Mouse (Mus musculus) lung, postnatal 0 days (tissue): ENCODE results near the gene Fgf14. TPM values are rescaled to one million over a fixed set of nuclear protein-coding genes. Genes with fewer than 3 reads are reported as not detected.

Experiments used
- ATAC-seq: fragments of 200-750 bp; cut with Nextera tagmentation; 2 replicates; pipeline ENCODE4 v1.8.0; 2017; ENCODE audit warnings: moderate library complexity
- DNase-seq: peaks from one replicate; pipeline ENCODE4 v3.0.0-alpha.2; 2016; ENCODE audit warnings: low spot score
- H3K27ac ChIP-seq: fragments of 300-500 bp; sonication (generic); 2 replicates; pipeline ENCODE4 v1.5.1; 2014; ENCODE audit warnings: antibody characterized with exemption, mild to moderate bottlenecking, low read length, mixed read lengths
- H3K27me3 ChIP-seq: fragments of 300-500 bp; sonication (generic); replicated peaks from 2 replicates; pipeline ENCODE4 v1.6.1; 2014; ENCODE audit warnings: low read length, mixed read lengths; ENCODE audit not compliant: insufficient read depth
- H3K36me3 ChIP-seq: fragments of 300-500 bp; sonication (generic); 2 replicates; pipeline ENCODE4 v1.6.1; 2014; ENCODE audit warnings: low read length, mixed read lengths; ENCODE audit not compliant: insufficient read depth
- H3K4me1 ChIP-seq: fragments of 300-500 bp; sonication (generic); 2 replicates; pipeline ENCODE4 v1.6.1; 2014; ENCODE audit warnings: antibody characterized with exemption, low read depth, low read length, mixed read lengths; ENCODE audit not compliant: insufficient read depth
- H3K4me2 ChIP-seq: fragments of 300-500 bp; sonication (generic); replicated peaks from 2 replicates; pipeline ENCODE4 v1.6.1; 2014; ENCODE audit warnings: low read depth, mild to moderate bottlenecking, low read length, moderate library complexity, mixed read lengths
- H3K4me3 ChIP-seq: fragments of 300-500 bp; sonication (generic); 2 replicates; pipeline ENCODE4 v1.5.1; 2014; ENCODE audit warnings: low read depth, low read length
- H3K9ac ChIP-seq: fragments of 300-500 bp; sonication (generic); replicated peaks from 2 replicates; pipeline ENCODE4 v1.6.1; 2014; ENCODE audit warnings: low read depth, mild to moderate bottlenecking
- H3K9me3 ChIP-seq: fragments of 300-500 bp; sonication (generic); 2 replicates; pipeline ENCODE4 v1.6.1; 2016; ENCODE audit warnings: low read length, mixed read lengths
- CTCF ChIP-seq: IDR thresholded peaks from 2 replicates; pipeline ENCODE4 v1.5.1; 2016; ENCODE audit warnings: antibody characterized with exemption, mild to moderate bottlenecking
- EP300 ChIP-seq: IDR thresholded peaks from 2 replicates; pipeline ENCODE4 v1.6.1; 2016; ENCODE audit warnings: antibody characterized with exemption, mild to moderate bottlenecking, control low read depth
- WGBS: fragments of 180-500 bp; shearing (Covaris S2); extraction: QIAGEN DNeasy Blood & Tissue Kit; methylation state at CpG from one replicate; pipeline ENCODE4 v1.1.7; 2014; 5-methylcytosine and 5-hydroxymethylcytosine counted together
- polyA plus RNA-seq: library from polyadenylated mRNA; unstranded; fragments of >200 nt; fragmentation: Nextera tagmentation; extraction: Ambion mirVana; gene quantifications from 2 replicates; pipeline ENCODE4 v1.2.1, GENCODE M21; 2015

Gene Fgf14
- polyA plus RNA-seq, 1 experiment from 2014 or later, result 0.06 TPM

- DNase-seq (no peak), ATAC-seq (no peak)
- Histone ChIP-seq H3K9ac (no peak overlapping the region), H3K27ac (no peak overlapping the region), H3K36me3 (no peaks in the 10 kb centered on the region), H3K4me3 (no peak overlapping the region), H3K4me1 (no peaks in the 10 kb centered on the region), H3K27me3 (no peaks in the 10 kb centered on the region), H3K9me3 (no peaks in the 10 kb centered on the region), H3K4me2 (no peak overlapping the region)
- no peak for TF ChIP-seq EP300
- TF ChIP-seq CTCF, result no peak
- WGBS, result 67% methylated on average over 2 of the region's 2 CpGs
Observed at GRCm38 (mm10) chr14:123990591-123991195, 686.2 kb downstream of the Fgf14 start.

- DNase-seq, result no peak
- TF ChIP-seq CTCF, result no peak
- TF ChIP-seq EP300, result no peak
- no peak for ATAC-seq
- no peak overlapping the region for H3K4me2 ChIP-seq
- H3K27me3 ChIP-seq, result no peaks in the 10 kb centered on the region
- H3K36me3 ChIP-seq, result no peaks in the 10 kb centered on the region
- 81% methylated on average over 6 of the region's 6 CpGs for WGBS
- H3K4me1 ChIP-seq, result no peaks in the 10 kb centered on the region
- no peak overlapping the region for H3K27ac ChIP-seq
- no peak overlapping the region for H3K9ac ChIP-seq
- H3K4me3 ChIP-seq, result no peak overlapping the region
- H3K9me3 ChIP-seq, result no peaks in the 10 kb centered on the region
Observed at GRCm38 (mm10) chr14:123967996-123968395, 708.9 kb downstream of the Fgf14 start.

GRCm38 (mm10) chr14:123966531-123966930 is 710.4 kb downstream of the Fgf14 start:
- H3K27me3 ChIP-seq, result no peaks in the 10 kb centered on the region
- no peaks in the 10 kb centered on the region for H3K36me3 ChIP-seq
- TF ChIP-seq CTCF (no peak), EP300 (no peak)
- no peak overlapping the region for H3K4me2 ChIP-seq
- no peaks in the 10 kb centered on the region for H3K4me1 ChIP-seq
- no peaks in the 10 kb centered on the region for H3K9me3 ChIP-seq
- H3K27ac ChIP-seq, result no peak overlapping the region
- ATAC-seq (no peak), DNase-seq (no peak)
- WGBS, result 60% methylated on average over 2 of the region's 2 CpGs
- no peak overlapping the region for H3K9ac ChIP-seq
- H3K4me3 ChIP-seq, result no peak overlapping the region
